Mouse (Mus musculus): ENCODE results near the gene Gm3625. TPM values are rescaled to one million over a fixed set of nuclear protein-coding genes. Genes with fewer than 3 reads are reported as not detected.
"Not testable (repeated sequence)": the region's sequence is repeated elsewhere in the genome, so short reads cannot be mapped to it uniquely, and the experiment has no call there.

Gm3625 gene
- polyA plus RNA-seq, 1 experiment from 2014 or later = not detected

DNA sequence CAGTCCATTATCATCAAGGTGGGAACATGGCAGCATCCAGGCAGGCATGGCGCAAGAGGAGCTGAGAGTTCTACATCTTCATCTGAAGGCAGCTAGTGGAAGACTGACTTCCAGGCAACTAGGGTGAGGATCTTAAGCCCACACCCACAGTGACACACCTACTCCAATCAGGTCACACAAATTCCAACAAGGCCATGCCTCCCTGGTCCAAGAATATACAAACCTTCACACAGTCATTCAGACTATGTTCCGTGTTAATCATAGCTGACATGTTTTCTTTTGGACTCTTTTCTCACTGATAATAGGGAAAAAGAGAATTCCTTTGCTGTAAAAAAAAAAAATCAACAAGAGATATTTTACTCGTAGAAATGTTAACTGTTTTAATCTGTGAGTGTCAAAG lies 39.0 kb downstream of the Gm3625 start:
- 62% methylated on average over 3 of the region's 3 CpGs for WGBS
- not testable (repeated sequence) for H3K9ac ChIP-seq; H3K36me3 ChIP-seq; H3K4me3 ChIP-seq (replicated peaks); ATAC-seq (ENCODE audit: insufficient read depth, low FRiP score, low read depth); H3K9me3 ChIP-seq; H3K27me3 ChIP-seq (replicated peaks); H3K4me1 ChIP-seq; H3K4me2 ChIP-seq; H3K27ac ChIP-seq

DNA sequence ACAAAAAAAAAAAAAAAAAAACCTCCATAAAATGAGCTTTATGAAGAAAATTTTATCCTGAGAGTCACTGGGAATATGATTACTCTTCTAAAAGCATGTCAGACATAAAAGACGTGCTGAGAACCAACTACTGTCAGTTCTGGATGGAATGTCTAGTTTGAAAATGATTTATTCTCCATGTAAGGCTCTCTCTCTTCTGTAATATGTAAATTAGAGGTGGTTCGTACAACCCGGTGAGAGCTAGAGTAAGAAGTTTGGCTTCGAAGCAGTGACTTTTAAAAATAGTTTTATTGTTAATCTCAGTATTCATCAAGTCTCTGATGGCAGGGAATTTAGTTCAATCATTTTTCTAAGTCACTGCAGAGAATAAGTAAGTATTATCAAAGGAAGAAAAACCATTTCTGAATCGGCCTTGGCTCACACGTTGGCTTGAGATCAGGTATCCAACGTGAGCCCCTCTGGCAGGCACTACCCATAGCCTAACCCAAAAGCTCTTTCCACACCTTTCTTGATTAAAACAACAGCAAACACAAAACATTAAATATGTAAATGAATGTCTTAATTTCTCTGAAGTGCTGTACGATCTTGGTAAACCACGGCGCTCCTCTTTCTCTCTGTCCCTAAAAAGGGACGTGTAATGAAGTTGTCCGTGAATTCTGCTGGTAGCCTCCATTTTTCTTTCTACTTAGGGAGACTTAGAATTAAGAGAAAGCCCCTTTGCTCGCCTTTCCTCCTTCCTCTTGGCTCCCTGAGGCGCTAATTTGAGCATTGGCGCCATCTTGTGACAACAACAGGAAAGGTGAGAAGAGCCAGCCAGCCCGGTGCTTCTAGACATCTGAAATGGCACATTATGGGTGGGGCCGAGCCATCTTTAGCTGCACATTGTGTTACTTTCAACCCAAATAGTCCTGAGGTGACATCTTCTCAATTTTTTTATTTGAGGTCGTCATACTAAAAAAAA lies 44.4 kb downstream of the Gm3625 start:
- Histone ChIP-seq H3K9ac (no peak overlapping the region), H3K4me1 (no peaks in the 10 kb centered on the region), H3K4me2 (peak overlapping the region; percentile 48), H3K36me3 (no peaks in the 10 kb centered on the region), H3K27ac (no peak overlapping the region), H3K4me3 (replicated peaks) (no peak overlapping the region), H3K9me3 (no peaks in the 10 kb centered on the region), H3K27me3 (replicated peaks) (0 out of 2 replicates have a peak, but pooled peaks cover 4% of the 10 kb centered on the region)
- WGBS = 17% methylated on average over 18 of the region's 18 CpGs
- peak; percentile 53; the same call in 1 of the 2 replicates for ATAC-seq (ENCODE audit: insufficient read depth, low FRiP score, low read depth)

DNA sequence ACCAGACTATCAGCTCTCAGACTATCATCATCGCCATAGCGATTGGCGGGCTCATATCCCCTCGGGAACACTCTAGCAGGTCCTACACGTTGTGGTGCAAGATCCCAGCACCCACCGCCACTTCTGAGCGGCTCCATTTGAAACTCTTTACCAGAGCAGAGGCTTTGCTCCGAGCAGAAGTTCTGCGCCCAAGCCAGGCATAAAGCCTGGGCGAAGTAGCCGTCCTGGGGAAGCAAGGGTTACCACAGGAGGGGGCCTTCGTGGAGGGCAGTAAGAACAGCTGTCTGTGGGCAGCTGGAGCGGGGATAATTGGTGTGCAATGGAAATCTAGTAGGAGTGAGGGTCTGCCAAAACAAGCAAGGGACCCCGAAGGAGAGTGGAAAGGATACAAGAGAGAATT lies 45.2 kb downstream of the Gm3625 start:
- Histone ChIP-seq H3K4me2 (no peak overlapping the region), H3K36me3 (no peaks in the 10 kb centered on the region), H3K27me3 (replicated peaks) (0 out of 2 replicates have a peak, but pooled peaks cover 4% of the 10 kb centered on the region), H3K9ac (no peak overlapping the region), H3K9me3 (no peaks in the 10 kb centered on the region), H3K27ac (no peak overlapping the region), H3K4me3 (replicated peaks) (no peak overlapping the region), H3K4me1 (no peaks in the 10 kb centered on the region)
- 66% methylated on average over 14 of the region's 14 CpGs for WGBS
- ATAC-seq (ENCODE audit: insufficient read depth, low FRiP score, low read depth) = no peak

DNA sequence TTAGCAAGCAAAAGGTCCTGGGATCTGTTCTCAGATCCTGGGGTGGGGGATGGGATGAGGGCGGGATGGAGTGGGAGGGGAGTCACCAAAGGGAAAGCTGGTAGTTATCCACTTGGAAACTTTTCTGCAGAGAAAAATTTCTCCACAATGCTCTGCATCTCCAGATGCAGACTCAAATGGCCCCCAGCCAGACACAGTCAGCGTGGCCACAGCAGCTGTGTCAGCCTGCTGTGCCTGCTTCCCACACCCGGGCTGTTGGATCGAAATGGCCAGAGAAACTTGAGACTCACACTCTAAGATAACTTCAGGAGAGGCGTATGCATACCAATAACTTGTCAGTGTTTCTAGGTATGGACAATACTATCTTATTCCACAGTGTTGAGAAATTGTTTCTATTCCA lies 46.2 kb downstream of the Gm3625 start:
- H3K27ac ChIP-seq = peak overlapping the region; percentile 21; the same call in 1 of the 2 replicates
- 0 out of 2 replicates have a peak, but pooled peaks cover 4% of the 10 kb centered on the region for H3K27me3 ChIP-seq (replicated peaks)
- H3K36me3 ChIP-seq = no peaks in the 10 kb centered on the region
- peak; percentile 27; the same call in 1 of the 2 replicates for ATAC-seq (ENCODE audit: insufficient read depth, low FRiP score, low read depth)
- H3K9me3 ChIP-seq = no peaks in the 10 kb centered on the region
- no peak overlapping the region for H3K9ac ChIP-seq
- H3K4me1 ChIP-seq = no peaks in the 10 kb centered on the region
- no peak overlapping the region for H3K4me2 ChIP-seq
- no peak overlapping the region for H3K4me3 ChIP-seq (replicated peaks)
- whole genome bisulfite sequencing = 41% methylated on average over 5 of the region's 5 CpGs

- H3K4me1 ChIP-seq = no peaks in the 10 kb centered on the region
- 0 out of 2 replicates have a peak, but pooled peaks cover 4% of the 10 kb centered on the region for H3K27me3 ChIP-seq (replicated peaks)
- H3K4me2 ChIP-seq = no peak overlapping the region
- no peaks in the 10 kb centered on the region for H3K36me3 ChIP-seq
- no peaks in the 10 kb centered on the region for H3K9me3 ChIP-seq
- H3K27ac ChIP-seq = no peak overlapping the region
- no peak for ATAC-seq (ENCODE audit: insufficient read depth, low FRiP score, low read depth)
- no peak overlapping the region for H3K4me3 ChIP-seq (replicated peaks)
- H3K9ac ChIP-seq = no peak overlapping the region
Observed at GRCm38 (mm10) chr12:4545425-4545824, 47.3 kb downstream of the Gm3625 start.

DNA sequence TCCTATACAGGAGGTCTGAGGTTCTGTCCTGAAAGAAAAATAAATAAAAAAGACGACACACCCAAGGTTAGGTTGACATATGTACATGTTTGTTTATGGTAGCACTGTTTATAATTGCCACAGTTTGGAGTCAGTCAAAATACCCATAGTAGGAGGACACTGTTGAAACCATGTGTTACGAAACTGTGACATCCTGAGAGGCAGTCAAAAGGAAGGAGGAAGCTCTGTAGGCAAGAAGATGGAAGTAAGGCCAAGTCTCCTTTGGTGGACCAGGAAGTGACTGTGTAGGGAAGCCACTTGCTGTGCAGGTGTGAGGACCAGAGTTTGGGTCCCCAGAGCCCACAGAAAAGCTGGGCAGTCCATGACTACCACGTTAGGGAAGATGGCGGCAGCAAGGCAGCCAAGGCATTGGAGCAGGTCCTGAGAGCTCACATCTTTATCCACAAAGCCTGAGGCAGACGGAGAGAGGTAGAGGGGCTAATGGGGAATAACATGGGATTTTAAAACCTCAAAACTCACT lies 48.3 kb downstream of the Gm3625 start:
- Histone ChIP-seq H3K4me3 (replicated peaks) (no peak overlapping the region), H3K9ac (no peak overlapping the region), H3K27ac (no peak overlapping the region), H3K4me2 (no peak overlapping the region), H3K27me3 (replicated peaks) (0 out of 2 replicates have a peak, but pooled peaks cover 3% of the 10 kb centered on the region), H3K4me1 (no peaks in the 10 kb centered on the region), H3K9me3 (no peaks in the 10 kb centered on the region), H3K36me3 (no peaks in the 10 kb centered on the region)
- WGBS = 83% methylated on average over 5 of the region's 5 CpGs
- no peak for ATAC-seq (ENCODE audit: insufficient read depth, low FRiP score, low read depth)

Other genes with a start within 250 kb of the Gm3625 start
- gene Ncoa1, start 115.7 kb downstream of the Gm3625 start, polyA plus RNA-seq (2015; fragmentation: Nextera tagmentation; extraction: Ambion mirVana) = 8.3 and 8.8 TPM in 2 replicates
- gene Itsn2, start 289 bp downstream of the Gm3625 start, polyA plus RNA-seq (2015; fragmentation: Nextera tagmentation; extraction: Ambion mirVana) = 36.0 and 38.9 TPM in 2 replicates
- 0.28 and 0.44 TPM in 2 replicates for gene Fam228a, start 145.5 kb upstream of the Gm3625 start, polyA plus RNA-seq (2015; fragmentation: Nextera tagmentation; extraction: Ambion mirVana)
- gene Pfn4, start 176.1 kb upstream of the Gm3625 start, polyA plus RNA-seq (2015; fragmentation: Nextera tagmentation; extraction: Ambion mirVana) = 1.6 and 2.0 TPM in 2 replicates
- gene Fam228b, start 176.3 kb upstream of the Gm3625 start, polyA plus RNA-seq (2015; fragmentation: Nextera tagmentation; extraction: Ambion mirVana) = 3.1 and 3.5 TPM in 2 replicates
- 207 and 267 TPM in 2 replicates for gene Sf3b6, start 224.6 kb upstream of the Gm3625 start, polyA plus RNA-seq (2015; fragmentation: Nextera tagmentation; extraction: Ambion mirVana)
- 12.0 and 12.5 TPM in 2 replicates for gene Fkbp1b, start 248.7 kb upstream of the Gm3625 start, polyA plus RNA-seq (2015; fragmentation: Nextera tagmentation; extraction: Ambion mirVana)

Data from stomach, embryonic 15.5 days (tissue).